Mouse (Mus musculus): ENCODE results near the gene Cdk2. TPM values are rescaled to one million over a fixed set of nuclear protein-coding genes. Genes with fewer than 3 reads are reported as not detected.

The Cdk2 gene
- total and polyA plus RNA-seq, 3 experiments, result 40.5 to 72.4 TPM; not detected in 1

GRCm38 (mm10) chr10:128697072-128697725 lies 7.6 kb downstream of the Cdk2 start:
- Histone ChIP-seq H3K27me3 (ENCODE audit: control insufficient read depth in 1 of 2, insufficient read depth in 2 of 2, low read length in 2 of 2) (no peaks in the 10 kb centered on the region), H3K4me3 (ENCODE audit: control insufficient read depth in 1 of 2, insufficient read depth in 1 of 2, low read depth in 2 of 2, low read length in 2 of 2) (no peak overlapping the region), H3K27ac (ENCODE audit: control insufficient read depth, low read depth, low read length) (no peak overlapping the region), H3K4me1 (ENCODE audit: control insufficient read depth in 1 of 2, insufficient read depth in 2 of 2, low read length in 2 of 2) (peaks cover under 1 to 4% of the 10 kb centered on the region in 2 experiments; a peak in 2 of 4 replicates), H3K79me2 (ENCODE audit: control insufficient read depth, insufficient read depth, low read length, poor library complexity) (peaks cover 4% of the 10 kb centered on the region; the same call in 1 of the 2 replicates), H3K36me3 (ENCODE audit: control insufficient read depth in 1 of 2, insufficient read depth in 2 of 2, low read length in 2 of 2) (peaks cover 0 to 12% of the 10 kb centered on the region in 2 experiments), H3K9ac (ENCODE audit: control insufficient read depth, low read depth, low read length, poor library complexity, severe bottlenecking) (no peak overlapping the region), H3K9me3 (replicated peaks; ENCODE audit: insufficient read depth, low read length) (no peaks in the 10 kb centered on the region)
- peak; percentile 23 for DNase-seq (ENCODE audit: low read depth, low spot score)
- TF ChIP-seq EP300 (IDR thresholded peaks at IDR 0.05; ENCODE audit: low read depth in 1 of 2, low read length in 2 of 2) (no peak), CTCF (IDR thresholded peaks at IDR 0.05 in 2 of 3, conservative IDR thresholded peaks at IDR 0.05 in 1 of 3; ENCODE audit: control insufficient read depth in 1 of 3, insufficient read depth in 1 of 3, low read depth in 2 of 3, low read length in 3 of 3, poor library complexity in 1 of 3, severe bottlenecking in 1 of 3) (0 out of 6 replicates have a peak, but pooled peaks of 1 of the 3 experiments have one; percentile 2), ZNF384 (IDR thresholded peaks at IDR 0.05; ENCODE audit: low read depth, low read length) (peak; percentile 71)

GRCm38 (mm10) chr10:128695992-128696807 lies 8.6 kb downstream of the Cdk2 start, which contains the start of gene Rab5b:
Gene Rab5b (minus strand): TSS chr10:128696264.
- peak; percentile 99 for DNase-seq (ENCODE audit: low read depth, low spot score)
- peaks cover 0 to 9% of the 10 kb centered on the region in 2 experiments; a peak in 3 of 4 replicates for H3K36me3 ChIP-seq (ENCODE audit: control insufficient read depth in 1 of 2, insufficient read depth in 2 of 2, low read length in 2 of 2)
- peaks cover 4% of the 10 kb centered on the region; the same call in 1 of the 2 replicates for H3K79me2 ChIP-seq (ENCODE audit: control insufficient read depth, insufficient read depth, low read length, poor library complexity)
- H3K4me3 ChIP-seq (ENCODE audit: control insufficient read depth in 1 of 2, insufficient read depth in 1 of 2, low read depth in 2 of 2, low read length in 2 of 2), result peak within 1 kb of the TSS; percentile 83 to 89
- peaks cover 0 to 4% of the 10 kb centered on the region in 2 experiments; a peak in 2 of 4 replicates for H3K4me1 ChIP-seq (ENCODE audit: control insufficient read depth in 1 of 2, insufficient read depth in 2 of 2, low read length in 2 of 2)
- no peaks in the 10 kb centered on the region for H3K27me3 ChIP-seq (ENCODE audit: control insufficient read depth in 1 of 2, insufficient read depth in 2 of 2, low read length in 2 of 2)
- no peaks in the 10 kb centered on the region for H3K9me3 ChIP-seq (replicated peaks; ENCODE audit: insufficient read depth, low read length)
- peak within 1 kb of the TSS; percentile 73 for H3K9ac ChIP-seq (ENCODE audit: control insufficient read depth, low read depth, low read length, poor library complexity, severe bottlenecking)
- H3K27ac ChIP-seq (ENCODE audit: control insufficient read depth, low read depth, low read length), result peak within 1 kb of the TSS; percentile 35
- TF ChIP-seq NRF1 (IDR thresholded peaks at IDR 0.05; ENCODE audit: insufficient read depth, low read depth, low read length, poor library complexity, severe bottlenecking) (no peak), RCOR1 (IDR thresholded peaks at IDR 0.05; ENCODE audit: low read depth, low read length) (no peak), USF1 (IDR thresholded peaks at IDR 0.05; ENCODE audit: low read depth, low read length) (peak; percentile 62; the same call in 1 of the 2 replicates), E2F4 (IDR thresholded peaks at IDR 0.05; ENCODE audit: borderline replicate concordance, low read depth, low read length) (no peak), NELFE (IDR thresholded peaks at IDR 0.05; ENCODE audit: low read depth, low read length) (peak; percentile 76), HCFC1 (IDR thresholded peaks at IDR 0.05; ENCODE audit: low read depth, low read length) (peak; percentile 86), SMC3 (IDR thresholded peaks at IDR 0.05; ENCODE audit: low read depth, low read length) (no peak), MAFK (IDR thresholded peaks at IDR 0.05; ENCODE audit: borderline replicate concordance, low read depth, low read length) (no peak), GABPA (IDR thresholded peaks at IDR 0.05; ENCODE audit: low read depth, low read length) (no peak), GATA1 (IDR thresholded peaks at IDR 0.05; ENCODE audit: low read depth, low read length) (peak; percentile 71), CHD2 (IDR thresholded peaks at IDR 0.05; ENCODE audit: low read length) (peak; percentile 96), POLR2AphosphoS5 (IDR thresholded peaks at IDR 0.05; ENCODE audit: borderline replicate concordance, low read depth, low read length) (no peak), TBP (IDR thresholded peaks at IDR 0.05; ENCODE audit: low read depth, low read length) (peak; percentile 68), ZC3H11A (IDR thresholded peaks at IDR 0.05; ENCODE audit: low read depth, low read length) (no peak), TAL1 (IDR thresholded peaks at IDR 0.05; ENCODE audit: low read length) (no peak), ETS1 (IDR thresholded peaks at IDR 0.05; ENCODE audit: low read depth, low read length) (0 out of 2 replicates have a peak, but pooled peaks have one; percentile 18), POLR2AphosphoS2 (IDR thresholded peaks at IDR 0.05; ENCODE audit: low read length) (peak; percentile 68), ZKSCAN1 (IDR thresholded peaks at IDR 0.05; ENCODE audit: low read depth, low read length) (no peak), BHLHE40 (IDR thresholded peaks at IDR 0.05; ENCODE audit: borderline replicate concordance, low read depth, low read length) (no peak), USF2 (IDR thresholded peaks at IDR 0.05; ENCODE audit: borderline replicate concordance in 1 of 2, insufficient read depth in 1 of 2, low read depth in 1 of 2, low read length in 2 of 2) (no peak), ZNF384 (IDR thresholded peaks at IDR 0.05; ENCODE audit: low read depth, low read length) (peak; percentile 20; the same call in 1 of the 2 replicates), RAD21 (IDR thresholded peaks at IDR 0.05; ENCODE audit: low read depth, low read length) (no peak), POLR2A (IDR thresholded peaks at IDR 0.05; ENCODE audit: control insufficient read depth in 1 of 2, insufficient read depth in 1 of 2, low read depth in 1 of 2, low read length in 2 of 2, poor library complexity in 1 of 2) (peak; percentile 61 to 87; a peak in 3 of 4 replicates), MYC (IDR thresholded peaks at IDR 0.05; ENCODE audit: low read depth, low read length) (no peak), CHD1 (IDR thresholded peaks at IDR 0.05; ENCODE audit: low read depth, low read length) (no peak), TCF12 (IDR thresholded peaks at IDR 0.05; ENCODE audit: low read depth, low read length) (no peak)
